Mouse (Mus musculus) heart, embryonic 10.5 days (tissue): ENCODE data around the gene Rpl34. TPM values are rescaled to one million over a fixed set of nuclear protein-coding genes. Genes with fewer than 3 reads are reported as not detected.

ENCODE experiments used
- DNase-seq: peaks from one replicate; pipeline ENCODE4 v3.0.0-alpha.2; 2017; ENCODE audit warnings: low spot score
- H3K27ac ChIP-seq: fragments of 300-500 bp; sonication (generic); 2 replicates; pipeline ENCODE4 v1.5.1; 2016; ENCODE audit warnings: mild to moderate bottlenecking
- H3K27me3 ChIP-seq: fragments of 300-500 bp; sonication (generic); 2 replicates; pipeline ENCODE4 v1.6.1; 2016; ENCODE audit warnings: mild to moderate bottlenecking; ENCODE audit not compliant: poor library complexity, insufficient read depth, severe bottlenecking
- H3K36me3 ChIP-seq: fragments of 300-500 bp; sonication (generic); 2 replicates; pipeline ENCODE4 v1.6.1; 2016; ENCODE audit warnings: mild to moderate bottlenecking, moderate library complexity
- H3K4me1 ChIP-seq: fragments of 300-500 bp; sonication (generic); 2 replicates; pipeline ENCODE4 v1.6.1; 2016; ENCODE audit warnings: mild to moderate bottlenecking
- H3K4me3 ChIP-seq: fragments of 300-500 bp; sonication (generic); 2 replicates; pipeline ENCODE4 v1.5.1; 2016; ENCODE audit warnings: mild to moderate bottlenecking, moderate library complexity
- H3K9me3 ChIP-seq: fragments of 300-500 bp; sonication (generic); 2 replicates; pipeline ENCODE4 v1.6.1; 2016; ENCODE audit warnings: mild to moderate bottlenecking, moderate library complexity
- WGBS: fragments of 180-500 bp; shearing (Covaris S2); methylation state at CpG from one replicate; pipeline ENCODE4 v1.1.7; 2016; 5-methylcytosine and 5-hydroxymethylcytosine counted together
- polyA plus RNA-seq: library from polyadenylated mRNA; unstranded; fragments of >200 nt; fragmentation: Nextera tagmentation; extraction: Ambion mirVana; gene quantifications from 2 replicates; pipeline ENCODE4 v1.2.1, GENCODE M21; 2016

The Rpl34 gene
- polyA plus RNA-seq, 1 experiment from 2014 or later = 756 TPM

DNA sequence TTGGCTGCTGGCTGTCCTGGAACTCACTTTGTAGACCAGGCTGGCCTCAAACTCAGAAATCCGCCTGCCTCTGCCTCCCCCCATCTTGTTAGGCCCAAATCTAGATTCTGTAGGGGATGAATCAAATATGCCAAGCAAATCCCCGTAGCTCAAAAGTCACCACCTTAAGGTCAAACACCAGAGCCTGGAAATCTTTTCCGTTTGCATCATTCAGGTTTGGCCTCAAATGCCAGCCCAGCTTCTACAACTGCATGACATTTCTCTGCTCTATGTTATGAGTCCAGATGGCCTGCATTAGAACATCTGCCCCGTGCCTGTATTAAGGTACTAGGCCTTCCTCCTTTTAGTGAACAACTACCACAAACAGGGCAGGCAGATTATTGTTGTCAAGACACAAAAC, 2.5 kb downstream of the Rpl34 start:
- H3K27ac ChIP-seq = no peak overlapping the region
- H3K4me3 ChIP-seq = no peak overlapping the region
- H3K4me1 ChIP-seq = peaks cover 14% of the 10 kb centered on the region; the same call in 1 of the 2 replicates
- WGBS = 83% methylated on average over 4 of the region's 4 CpGs
- no peaks in the 10 kb centered on the region for H3K9me3 ChIP-seq
- no peaks in the 10 kb centered on the region for H3K27me3 ChIP-seq
- peaks cover 43% of the 10 kb centered on the region for H3K36me3 ChIP-seq
- DNase-seq = no peak

DNA sequence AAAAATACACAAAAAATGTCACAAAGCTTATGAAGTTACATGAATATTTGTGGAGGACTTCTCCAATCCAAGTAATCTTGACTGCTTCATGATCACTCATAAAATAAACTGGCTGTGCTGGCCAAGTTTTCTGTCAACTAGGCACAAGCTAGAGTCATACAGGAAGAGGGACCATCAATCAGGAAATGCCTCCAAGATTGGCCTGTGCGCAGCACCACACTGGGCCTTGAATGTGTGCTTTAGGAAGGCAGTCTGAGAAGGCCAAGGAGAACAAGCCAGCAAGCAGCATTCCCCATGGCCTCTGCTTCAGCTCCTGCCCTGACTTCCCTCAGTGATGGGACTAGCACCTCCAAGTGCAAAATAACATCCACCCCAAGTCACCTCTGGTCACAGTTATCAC, 3.2 kb downstream of the Rpl34 start:
- WGBS = 69% methylated on average over 1 of the region's 1 CpGs
- H3K27ac ChIP-seq = no peak overlapping the region
- H3K27me3 ChIP-seq = no peaks in the 10 kb centered on the region
- peaks cover 43% of the 10 kb centered on the region for H3K36me3 ChIP-seq
- DNase-seq = no peak
- no peaks in the 10 kb centered on the region for H3K9me3 ChIP-seq
- H3K4me1 ChIP-seq = peaks cover 14% of the 10 kb centered on the region; the same call in 1 of the 2 replicates
- H3K4me3 ChIP-seq = no peak overlapping the region

GRCm38 (mm10) chr3:130725718-130726117, 4.5 kb downstream of the Rpl34 start:
- Histone ChIP-seq H3K36me3 (peaks cover 43% of the 10 kb centered on the region), H3K27me3 (no peaks in the 10 kb centered on the region), H3K4me3 (no peak overlapping the region), H3K27ac (no peak overlapping the region), H3K9me3 (no peaks in the 10 kb centered on the region), H3K4me1 (peaks cover 14% of the 10 kb centered on the region; the same call in 1 of the 2 replicates)
- no peak for DNase-seq
- 92% methylated on average over 2 of the region's 2 CpGs for WGBS

DNA sequence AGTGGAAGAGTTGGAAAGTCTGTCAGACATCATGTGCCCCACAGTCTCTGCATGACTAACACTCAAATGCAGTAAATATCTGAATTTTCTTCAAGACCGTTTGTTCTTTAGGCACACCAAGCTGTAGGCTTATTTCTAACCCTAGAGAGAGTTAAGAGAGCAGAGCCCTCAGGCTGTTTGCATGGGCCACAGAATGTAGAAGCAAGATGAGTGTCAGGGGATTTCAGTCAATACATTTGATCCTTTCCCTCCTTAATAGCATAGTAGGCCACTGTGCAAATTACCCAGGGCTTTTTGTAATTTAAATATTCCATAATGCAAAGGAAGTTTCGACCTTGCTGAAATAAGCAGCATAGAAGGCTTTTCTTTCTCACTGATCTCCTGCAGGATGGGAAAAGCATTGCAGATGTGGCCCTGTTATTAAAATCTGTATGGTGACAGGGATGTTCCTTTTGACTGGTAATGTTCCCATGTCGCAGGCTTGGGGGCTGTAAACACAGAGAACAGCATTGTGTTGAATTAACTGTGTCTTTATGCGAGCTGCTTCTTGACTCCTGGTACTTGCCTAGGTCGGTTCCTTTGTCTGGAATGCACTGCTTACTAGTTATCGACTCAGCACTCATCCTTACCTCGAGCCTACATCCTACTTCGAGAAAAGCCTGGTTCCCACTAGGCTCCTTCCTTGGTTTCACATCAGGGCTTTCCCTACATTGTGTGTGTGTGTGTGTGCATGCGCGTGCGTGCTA, 7.3 kb downstream of the Rpl34 start:
- Histone ChIP-seq H3K27me3 (no peaks in the 10 kb centered on the region), H3K27ac (no peak overlapping the region), H3K4me1 (peaks cover 1% of the 10 kb centered on the region; the same call in 1 of the 2 replicates), H3K36me3 (peaks cover 31% of the 10 kb centered on the region), H3K4me3 (no peak overlapping the region), H3K9me3 (no peaks in the 10 kb centered on the region)
- DNase-seq = no peak
- 82% methylated on average over 11 of the region's 11 CpGs for WGBS

GRCm38 (mm10) chr3:130720225-130720624, 10.0 kb downstream of the Rpl34 start:
- no peaks in the 10 kb centered on the region for H3K9me3 ChIP-seq
- no peaks in the 10 kb centered on the region for H3K4me1 ChIP-seq
- H3K27ac ChIP-seq = no peak overlapping the region
- no peak overlapping the region for H3K4me3 ChIP-seq
- DNase-seq = no peak
- H3K27me3 ChIP-seq = no peaks in the 10 kb centered on the region
- 0 out of 2 replicates have a peak, but pooled peaks cover 5% of the 10 kb centered on the region for H3K36me3 ChIP-seq
- 83% methylated on average over 4 of the region's 4 CpGs for WGBS

DNA sequence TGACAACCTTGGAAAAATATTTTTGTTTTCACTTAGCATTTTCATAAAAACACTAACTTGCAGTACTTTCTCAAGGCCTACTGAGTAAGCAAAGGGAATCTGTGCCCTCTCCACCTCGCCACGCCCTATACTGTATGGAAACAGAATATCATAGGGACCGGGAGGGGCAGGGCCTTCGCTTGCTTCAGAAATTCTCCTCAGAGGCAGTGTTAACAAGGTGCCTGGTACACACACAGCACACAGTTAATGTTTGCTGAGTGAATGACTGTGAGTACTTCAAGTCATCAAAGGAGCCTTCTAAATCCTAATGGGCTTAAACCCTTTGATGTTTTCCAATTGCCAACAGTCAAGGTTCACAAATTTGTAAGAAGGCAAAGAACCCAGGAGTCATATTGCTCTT, 11.3 kb downstream of the Rpl34 start:
- Histone ChIP-seq H3K27ac (no peak overlapping the region), H3K4me3 (no peak overlapping the region), H3K27me3 (no peaks in the 10 kb centered on the region), H3K9me3 (no peaks in the 10 kb centered on the region), H3K4me1 (no peaks in the 10 kb centered on the region), H3K36me3 (no peaks in the 10 kb centered on the region)
- WGBS = 82% methylated on average over 4 of the region's 4 CpGs
- no peak for DNase-seq

- no peak overlapping the region for H3K4me3 ChIP-seq
- no peak overlapping the region for H3K27ac ChIP-seq
- no peaks in the 10 kb centered on the region for H3K4me1 ChIP-seq
- no peaks in the 10 kb centered on the region for H3K36me3 ChIP-seq
- 91% methylated on average over 7 of the region's 7 CpGs for WGBS
- DNase-seq = no peak
- H3K9me3 ChIP-seq = no peaks in the 10 kb centered on the region
- H3K27me3 ChIP-seq = no peaks in the 10 kb centered on the region
Observed at GRCm38 (mm10) chr3:130716555-130716954, 13.6 kb downstream of the Rpl34 start.

- H3K36me3 ChIP-seq = no peaks in the 10 kb centered on the region
- no peaks in the 10 kb centered on the region for H3K27me3 ChIP-seq
- WGBS = 15% methylated on average over 22 of the region's 22 CpGs
- H3K27ac ChIP-seq = peak overlapping the region; percentile 67; the same call in 1 of the 2 replicates
- no peaks in the 10 kb centered on the region for H3K4me1 ChIP-seq
- no peaks in the 10 kb centered on the region for H3K9me3 ChIP-seq
- peak overlapping the region; percentile 52 for H3K4me3 ChIP-seq
- no peak for DNase-seq
Observed at GRCm38 (mm10) chr3:130714775-130715568, 15.2 kb downstream of the Rpl34 start.

DNA sequence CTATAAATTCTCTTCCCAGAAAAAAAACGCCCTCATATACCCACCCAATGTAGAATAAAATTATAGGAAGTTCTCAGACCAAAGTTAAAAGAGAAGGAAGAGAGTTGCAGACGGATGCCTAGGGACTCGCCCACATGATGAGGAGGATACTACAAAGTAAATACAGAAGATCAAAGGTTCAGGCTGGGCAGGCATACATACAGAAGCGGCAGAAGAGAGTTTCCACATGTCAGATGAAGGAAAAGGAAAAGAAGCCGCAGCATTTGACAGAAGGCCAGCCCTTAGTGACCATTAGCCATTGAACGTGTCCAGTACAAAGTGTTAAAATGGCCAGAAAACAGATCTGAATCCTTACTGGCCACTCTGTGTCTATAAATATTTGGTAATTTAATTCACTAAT, 17.3 kb downstream of the Rpl34 start:
- DNase-seq = no peak
- Histone ChIP-seq H3K36me3 (no peaks in the 10 kb centered on the region), H3K27me3 (no peaks in the 10 kb centered on the region), H3K4me1 (peaks cover 2% of the 10 kb centered on the region), H3K9me3 (no peaks in the 10 kb centered on the region), H3K4me3 (no peak overlapping the region), H3K27ac (no peak overlapping the region)
- 67% methylated on average over 6 of the region's 6 CpGs for WGBS

GRCm38 (mm10) chr3:130710103-130710502, 20.1 kb downstream of the Rpl34 start:
- Histone ChIP-seq H3K27me3 (no peaks in the 10 kb centered on the region), H3K27ac (peak overlapping the region; percentile 95; the same call in 1 of the 2 replicates), H3K4me3 (peak overlapping the region; percentile 93), H3K9me3 (no peaks in the 10 kb centered on the region), H3K36me3 (0 out of 2 replicates have a peak, but pooled peaks cover 5% of the 10 kb centered on the region), H3K4me1 (peaks cover 13% of the 10 kb centered on the region)
- WGBS = 57% methylated on average over 7 of the region's 7 CpGs
- DNase-seq = no peak

GRCm38 (mm10) chr3:130708967-130709924, 21.0 kb downstream of the Rpl34 start, which contains the start of gene Ostc:
Gene Ostc (minus strand): TSS chr3:130709444.
- peak within 1 kb of the TSS; percentile 95 for H3K27ac ChIP-seq
- peak; percentile 97 for DNase-seq
- peak within 1 kb of the TSS; percentile 93 for H3K4me3 ChIP-seq
- peaks cover 13% of the 10 kb centered on the region for H3K4me1 ChIP-seq
- no peaks in the 10 kb centered on the region for H3K27me3 ChIP-seq
- WGBS = under 1% methylated on average over 45 of the region's 45 CpGs
- H3K36me3 ChIP-seq = peaks cover 9% of the 10 kb centered on the region; the same call in 1 of the 2 replicates
- no peaks in the 10 kb centered on the region for H3K9me3 ChIP-seq

- peak overlapping the region; percentile 93 for H3K4me3 ChIP-seq
- 2% methylated on average over 5 of the region's 5 CpGs for WGBS
- H3K27ac ChIP-seq = peak overlapping the region; percentile 95
- H3K9me3 ChIP-seq = no peaks in the 10 kb centered on the region
- no peak for DNase-seq
- peaks cover 13% of the 10 kb centered on the region for H3K4me1 ChIP-seq
- peaks cover 14% of the 10 kb centered on the region; the same call in 1 of the 2 replicates for H3K36me3 ChIP-seq
- H3K27me3 ChIP-seq = no peaks in the 10 kb centered on the region
Observed at GRCm38 (mm10) chr3:130708529-130708928, 21.7 kb downstream of the Rpl34 start.
